Comparison of ENCODE assay signal across 15 mouse cellular contexts in genomic region chr13:55021194-55021779, GRCm38 (mm10). TPM values are rescaled to one million over a fixed set of nuclear protein-coding genes. Genes with fewer than 3 reads are reported as not detected.
A peak's percentile ranks its signal among the peaks of the same experiment; 100 is the strongest.
DNase-seq lines count a peak whose midpoint lies in the region; ATAC-seq lines count a peak whose summit lies in the region.
"Had no signal": no experiment of that assay in that cellular context is flagged by ENCODE, and none has a peak within 500 bp of the region (broad histone marks: within the 10 kb centered on the region; RNA-seq: fewer than 3 reads in every experiment).

Gene Hk3, minus strand, starts transcription at chr13:55021385.

- H3K4me1 ChIP-seq in forebrain, embryonic 15.5 days = no peaks in the 10 kb centered on the region
- H3K4me1 ChIP-seq in forebrain, embryonic 11.5 days (replicated peaks; ENCODE audit: control insufficient read depth, insufficient read depth, low read length) = 0 out of 2 replicates have a peak, but pooled peaks cover 2% of the 10 kb centered on the region
- H3K4me1 ChIP-seq: intestine, embryonic 15.5 days; midbrain, embryonic 13.5 days had no signal

- H3K27me3 ChIP-seq in forebrain, embryonic 15.5 days = no peaks in the 10 kb centered on the region
- no peaks in the 10 kb centered on the region for H3K27me3 ChIP-seq in forebrain, embryonic 11.5 days (ENCODE audit: control insufficient read depth, insufficient read depth, low read length)
- H3K27me3 ChIP-seq: forebrain, embryonic 12.5 days; intestine, embryonic 15.5 days; midbrain, embryonic 13.5 days had no signal

- peak; percentile 18 to 64 for DNase-seq in heart, adult 18-20 months
- no peak for DNase-seq in heart, postnatal 25 days (ENCODE audit: low spot score)
- peak; percentile 94 for DNase-seq in 416B (ENCODE audit: low read depth)
- DNase-seq in adrenal gland, postnatal 4 days (ENCODE audit: low spot score in 2 of 2) = no peak
- no peak for DNase-seq in forebrain, embryonic 11.5 days (ENCODE audit: low spot score)
- DNase-seq: adrenal gland, postnatal 25 days; cerebellum, adult 8-10 months; gastrocnemius, postnatal 25 days; kidney, postnatal 14 days had no signal

- intact Hi-C loops in heart, postnatal 25 days (cut with DNase I) = no loop called here

- no peak within 1 kb of the TSS for H3K9ac ChIP-seq in forebrain, embryonic 15.5 days (replicated peaks)
- no peak within 1 kb of the TSS for H3K9ac ChIP-seq in forebrain, embryonic 11.5 days (ENCODE audit: low read length)
- H3K9ac ChIP-seq: forebrain, embryonic 12.5 days; intestine, embryonic 15.5 days; midbrain, embryonic 13.5 days had no signal

- peak within 1 kb of the TSS; percentile 69 for H3K4me3 ChIP-seq in macrophage (ENCODE audit: inconsistent target)
- H3K4me3 ChIP-seq in forebrain, embryonic 15.5 days = no peak within 1 kb of the TSS
- no peak within 1 kb of the TSS for H3K4me3 ChIP-seq in forebrain, embryonic 11.5 days (ENCODE audit: low read depth, low read length)
- H3K4me3 ChIP-seq: forebrain, embryonic 12.5 days; intestine, embryonic 15.5 days; midbrain, embryonic 13.5 days had no signal

- peak; percentile 57 for ATAC-seq in granulocyte monocyte progenitor cell, adult 5-6 weeks (replicated peaks; ENCODE audit: poor library complexity, severe bottlenecking)
- ATAC-seq in forebrain, embryonic 15.5 days (replicated peaks) = no peak
- no peak for ATAC-seq in forebrain, embryonic 11.5 days (replicated peaks; ENCODE audit: low FRiP score)
- ATAC-seq: intestine, embryonic 15.5 days; midbrain, embryonic 13.5 days had no signal

- peaks cover 11% of the 10 kb centered on the region; the same call in 1 of the 2 replicates for H3K36me3 ChIP-seq in macrophage (ENCODE audit: inconsistent target)
- H3K36me3 ChIP-seq in forebrain, embryonic 15.5 days = peaks cover 4% of the 10 kb centered on the region; the same call in 1 of the 2 replicates
- no peaks in the 10 kb centered on the region for H3K36me3 ChIP-seq in forebrain, embryonic 11.5 days (ENCODE audit: control insufficient read depth, insufficient read depth, low read length)
- H3K36me3 ChIP-seq: intestine, embryonic 15.5 days had no signal

- H3K9me3 ChIP-seq in forebrain, embryonic 15.5 days = no peaks in the 10 kb centered on the region
- no peaks in the 10 kb centered on the region for H3K9me3 ChIP-seq in forebrain, embryonic 11.5 days (ENCODE audit: control insufficient read depth, low read length)
- H3K9me3 ChIP-seq: forebrain, embryonic 12.5 days; intestine, embryonic 15.5 days; midbrain, embryonic 13.5 days had no signal

- peak within 1 kb of the TSS; percentile 96 for H3K27ac ChIP-seq in macrophage
- H3K27ac ChIP-seq in forebrain, embryonic 15.5 days (replicated peaks) = no peak within 1 kb of the TSS
- no peak within 1 kb of the TSS for H3K27ac ChIP-seq in forebrain, embryonic 11.5 days (ENCODE audit: low read depth, low read length)
- H3K27ac ChIP-seq: forebrain, embryonic 12.5 days; intestine, embryonic 15.5 days; midbrain, embryonic 13.5 days had no signal

- H3K79me2 ChIP-seq in macrophage (ENCODE audit: inconsistent target) = peaks cover 37% of the 10 kb centered on the region

- 6% methylated on average over 13 of the region's 13 CpGs for WGBS in macrophage (ENCODE audit: missing documents)
- 90% methylated on average over 13 of the region's 13 CpGs for WGBS in forebrain, embryonic 15.5 days
- 91% methylated on average over 13 of the region's 13 CpGs for WGBS in forebrain, embryonic 11.5 days

- H3K4me2 ChIP-seq in forebrain, embryonic 15.5 days (replicated peaks) = no peak within 1 kb of the TSS
- H3K4me2 ChIP-seq in forebrain, embryonic 11.5 days (ENCODE audit: low read depth, low read length, severe bottlenecking) = no peak within 1 kb of the TSS
- H3K4me2 ChIP-seq: forebrain, embryonic 12.5 days; intestine, embryonic 15.5 days; midbrain, embryonic 13.5 days had no signal

RNA-seq across cellular contexts. Expression of gene Hk3, which starts in this region (rescaled TPM):
- total RNA-seq in heart, adult 18-20 months (2021) = under 1 TPM; 0.57 to 0.67 TPM
- under 1 TPM; 0.95 to 0.99 TPM for total RNA-seq in heart, postnatal 25 days (2021)
- 190 and 234 TPM in 2 replicates for total RNA-seq in granulocyte monocyte progenitor cell, adult 5-6 weeks (2014; fragmentation: Nextera tagmentation)
- total RNA-seq in granulocyte monocyte progenitor cell, adult 5-6 weeks (2017) = 194 and 218 TPM in 2 replicates
- total RNA-seq in macrophage (2018; cell fraction: chromatin; rRNA removed) = 1,000 to 10,000 TPM in 15 of 26 experiments, 100 to 1,000 TPM in 11; 632 to 1,383 (median 1,103) TPM
- total RNA-seq in macrophage (2018; cell fraction: cytosol; rRNA removed) = 100 to 1,000 TPM; 185 to 535 (median 280) TPM
- total RNA-seq in macrophage (2018; cell fraction: nucleus; rRNA removed) = 1,000 to 10,000 TPM in 7 of 26 experiments, 100 to 1,000 TPM in 19; 433 to 1,265 (median 671) TPM
- 180 to 276 TPM (median 182 TPM) in 3 replicates for polyA plus RNA-seq in macrophage (2018)
- 1 to 10 TPM; 1.5 to 2.6 TPM for total RNA-seq in adrenal gland, postnatal 4 days (2021)
- 0.73 and 1.2 TPM in 2 replicates for polyA plus RNA-seq in forebrain, embryonic 15.5 days (2015; fragmentation: Nextera tagmentation; extraction: Ambion mirVana)
- polyA plus RNA-seq in forebrain, embryonic 11.5 days (2014; fragmentation: Nextera tagmentation; extraction: Ambion mirVana) = 0.41 and 0.65 TPM in 2 replicates

Comparison
In these comparisons a context has a peak if more than half of its experiments do, and no peak if none do; other contexts are left out.
1. RNA of gene Hk3 (total RNA-seq): 190 to 234 TPM in granulocyte monocyte progenitor cell, adult 5-6 weeks; 1.5 to 2.6 TPM in adrenal gland, postnatal 4 days, 0.95 to 0.99 TPM in heart, postnatal 25 days and 0.57 to 0.67 TPM in heart, adult 18-20 months; every median in the first group is over 10 times any median in the second.
2. RNA of gene Hk3 (polyA plus RNA-seq): 180 to 276 TPM in macrophage; 0.73 to 1.2 TPM in forebrain, embryonic 15.5 days and 0.41 to 0.65 TPM in forebrain, embryonic 11.5 days; every median in the first group is over 10 times any median in the second.
3. Peak in DNase-seq in heart, adult 18-20 months; RNA of the gene not detected or under 1 TPM.